Mouse (Mus musculus) bone marrow macrophage, adult 2 months (primary cell): ENCODE results near the gene Sult2b1.

Experiments
- CTCF ChIP-seq: IDR thresholded peaks from 2 replicates; pipeline ENCODE4 v1.5.1; 2012; ENCODE audit warnings: low read depth, mild to moderate bottlenecking, low read length, moderate library complexity
- POLR2A ChIP-seq: IDR thresholded peaks from 2 replicates; pipeline ENCODE4 v1.6.1; 2012; ENCODE audit warnings: mild to moderate bottlenecking, low read depth, low read length, borderline replicate concordance

DNA sequence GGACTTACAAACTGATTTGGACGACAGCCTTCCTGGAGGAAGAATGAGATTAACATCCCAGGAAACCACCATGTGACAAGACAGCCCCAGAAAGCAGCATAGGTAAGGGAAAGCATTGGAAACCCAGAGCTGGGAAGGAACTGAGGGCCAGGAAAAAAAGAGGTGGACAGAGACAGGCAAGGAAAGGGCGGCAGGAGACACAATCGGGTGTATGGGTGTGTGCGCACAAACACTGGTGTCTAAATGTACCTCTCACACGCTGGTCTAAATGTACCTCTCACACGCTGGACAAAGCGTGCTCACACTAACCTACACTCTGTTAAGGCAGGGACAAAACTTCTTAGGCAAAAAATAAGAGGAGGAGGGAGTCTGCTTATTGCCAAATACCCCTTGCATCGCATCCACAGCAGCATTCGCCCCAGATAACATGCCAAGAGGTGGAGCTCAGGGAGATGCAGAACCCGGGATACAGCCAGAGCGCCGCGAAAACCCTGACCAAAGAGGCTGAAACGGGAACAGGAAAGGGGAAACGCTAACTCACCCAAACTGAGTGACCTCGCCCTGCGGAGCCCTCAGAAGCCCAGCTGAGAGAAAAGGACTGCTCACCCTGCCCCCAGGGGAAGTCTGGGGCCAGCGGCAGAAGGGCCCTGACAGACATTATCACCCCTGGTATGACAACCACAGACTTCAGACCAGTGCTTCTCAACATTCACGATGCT, 68.6 kb downstream of the Sult2b1 start:
- TF ChIP-seq POLR2A (no peak), CTCF (no peak)
